Mouse (Mus musculus) mature B cell (primary cell): ENCODE measurements around the gene Zdhhc19.

Experiments
- in situ Hi-C: fragments of 300-500 bp; cut with MboI; formaldehyde crosslinking; loops from 2 replicates; pipeline ENCODE4 v1.14.3; 2019

The Zdhhc19 gene

GRCm38 (mm10) chr16:32550084-32550483, 54.0 kb downstream of the Zdhhc19 start:
- in situ Hi-C loops = no loop called here

- in situ Hi-C loops = no loop called here
These were observed 54.4 kb downstream of the Zdhhc19 start for GRCm38 (mm10) chr16:32550487-32550886.

GRCm38 (mm10) chr16:32551346-32551747, 55.3 kb downstream of the Zdhhc19 start:
- in situ Hi-C loops = no loop called here

GRCm38 (mm10) chr16:32555588-32555987, 59.5 kb downstream of the Zdhhc19 start:
- in situ Hi-C loops = no loop called here

- in situ Hi-C loops = no loop called here
These were observed 63.4 kb downstream of the Zdhhc19 start for GRCm38 (mm10) chr16:32559493-32559892.

- in situ Hi-C loops = no loop called here
These were observed 67.2 kb downstream of the Zdhhc19 start for GRCm38 (mm10) chr16:32563056-32563793.

GRCm38 (mm10) chr16:32567282-32567681, 71.2 kb downstream of the Zdhhc19 start:
- in situ Hi-C loops = no loop called here

GRCm38 (mm10) chr16:32568401-32568800, 72.3 kb downstream of the Zdhhc19 start:
- in situ Hi-C loops = no loop called here

GRCm38 (mm10) chr16:32570042-32570441, 74.0 kb downstream of the Zdhhc19 start:
- in situ Hi-C loops = no loop called here

GRCm38 (mm10) chr16:32572528-32572927, 76.5 kb downstream of the Zdhhc19 start:
- in situ Hi-C loops = no loop called here

GRCm38 (mm10) chr16:32586482-32586881, 90.4 kb downstream of the Zdhhc19 start:
- in situ Hi-C loops = no loop called here

- in situ Hi-C loops = no loop called here
These were observed 92.5 kb downstream of the Zdhhc19 start for GRCm38 (mm10) chr16:32588568-32588967.

GRCm38 (mm10) chr16:32591521-32591920, 95.5 kb downstream of the Zdhhc19 start:
- in situ Hi-C loops = no loop called here

- in situ Hi-C loops = no loop called here
These were observed 97.3 kb downstream of the Zdhhc19 start for GRCm38 (mm10) chr16:32593283-32593805.

- in situ Hi-C loops = no loop called here
These were observed 97.9 kb downstream of the Zdhhc19 start for GRCm38 (mm10) chr16:32593916-32594315.

GRCm38 (mm10) chr16:32594701-32595100, 98.6 kb downstream of the Zdhhc19 start:
- in situ Hi-C loops = no loop called here

- in situ Hi-C loops = no loop called here
These were observed 99.2 kb downstream of the Zdhhc19 start for GRCm38 (mm10) chr16:32595142-32595855.

GRCm38 (mm10) chr16:32597909-32598381, 101.9 kb downstream of the Zdhhc19 start:
- in situ Hi-C loops = no loop called here

- in situ Hi-C loops = no loop called here
These were observed 103.1 kb downstream of the Zdhhc19 start for GRCm38 (mm10) chr16:32599151-32599550.

GRCm38 (mm10) chr16:32602193-32602685, 106.2 kb downstream of the Zdhhc19 start:
- in situ Hi-C loops = no loop called here

GRCm38 (mm10) chr16:32607562-32608343, 111.7 kb downstream of the Zdhhc19 start:
- in situ Hi-C loops = loop anchor here (5.0 kb wide), 1 partner anchor 90 kb away; no protein-coding TSS in a partner anchor

- in situ Hi-C loops = loop anchor here (5.0 kb wide), 1 partner anchor 91 kb away; no protein-coding TSS in a partner anchor
These were observed 112.3 kb downstream of the Zdhhc19 start for GRCm38 (mm10) chr16:32608344-32608711.
